Mouse (Mus musculus): ENCODE data around the gene Fyco1. TPM values are rescaled to one million over a fixed set of nuclear protein-coding genes. Genes with fewer than 3 reads are reported as not detected.
"Not testable (repeated sequence)": the region's sequence is repeated elsewhere in the genome, so short reads cannot be mapped to it uniquely, and the experiment has no call there.

The Fyco1 gene
- polyA plus RNA-seq, 1 experiment: 0.07 TPM

DNA sequence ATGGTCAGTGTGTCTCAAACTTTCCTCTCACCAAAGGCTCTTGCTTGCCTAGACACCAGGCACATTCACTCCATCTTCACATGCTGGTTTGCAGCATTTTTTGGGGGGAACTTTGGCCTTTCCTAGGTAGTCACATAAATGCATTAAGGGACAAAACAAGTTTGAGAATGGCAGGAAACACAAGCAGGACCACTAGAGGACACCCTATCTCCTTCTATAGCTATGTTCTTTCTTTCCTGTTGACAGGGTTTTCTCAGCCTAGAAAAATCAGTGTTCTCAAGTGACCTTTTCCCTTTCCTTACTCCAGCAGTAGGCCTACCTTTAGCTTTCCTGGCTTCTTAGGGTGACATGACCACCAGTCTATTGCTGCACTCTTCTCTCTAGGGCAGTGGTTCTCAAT, 48.8 kb downstream of the Fyco1 start:
- Histone ChIP-seq H3K36me3 (ENCODE audit: control insufficient read depth) (peaks cover 45% of the 10 kb centered on the region), H3K27me3 (ENCODE audit: control insufficient read depth) (no peaks in the 10 kb centered on the region), H3K4me3 (replicated peaks) (no peak overlapping the region), H3K4me1 (ENCODE audit: control insufficient read depth) (no peaks in the 10 kb centered on the region), H3K9me3 (ENCODE audit: control insufficient read depth, low read length) (no peaks in the 10 kb centered on the region)
- TF ChIP-seq GATA1 (IDR thresholded peaks at IDR 0.05; ENCODE audit: low read length): no peak
- no peak for TF ChIP-seq TAL1 (IDR thresholded peaks at IDR 0.05; ENCODE audit: low read length)

DNA sequence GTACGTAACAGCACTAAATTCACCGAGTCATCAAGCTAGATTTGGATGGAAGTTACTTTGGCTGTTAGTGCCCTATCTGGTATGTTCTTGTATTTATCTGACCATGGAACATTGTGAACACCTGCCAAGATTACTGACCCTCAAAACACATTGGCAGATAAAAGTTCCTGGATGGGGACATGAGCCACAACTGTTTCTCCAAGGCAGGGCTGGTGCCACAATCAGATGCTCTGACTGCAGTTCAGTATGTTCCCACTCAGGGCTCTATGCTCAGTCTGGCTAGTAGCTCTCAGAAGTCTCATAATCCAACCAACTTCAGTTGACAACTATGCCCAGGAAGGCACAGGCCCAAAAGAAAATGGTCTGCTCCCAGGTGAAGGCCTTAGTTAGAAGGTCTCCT, 49.3 kb downstream of the Fyco1 start:
- no peaks in the 10 kb centered on the region for H3K27me3 ChIP-seq (ENCODE audit: control insufficient read depth)
- TF ChIP-seq TAL1 (IDR thresholded peaks at IDR 0.05; ENCODE audit: low read length) (no peak), GATA1 (IDR thresholded peaks at IDR 0.05; ENCODE audit: low read length) (no peak)
- H3K9me3 ChIP-seq (ENCODE audit: control insufficient read depth, low read length): no peaks in the 10 kb centered on the region
- H3K36me3 ChIP-seq (ENCODE audit: control insufficient read depth): peaks cover 47% of the 10 kb centered on the region
- H3K4me1 ChIP-seq (ENCODE audit: control insufficient read depth): no peaks in the 10 kb centered on the region
- H3K4me3 ChIP-seq (replicated peaks): no peak overlapping the region

DNA sequence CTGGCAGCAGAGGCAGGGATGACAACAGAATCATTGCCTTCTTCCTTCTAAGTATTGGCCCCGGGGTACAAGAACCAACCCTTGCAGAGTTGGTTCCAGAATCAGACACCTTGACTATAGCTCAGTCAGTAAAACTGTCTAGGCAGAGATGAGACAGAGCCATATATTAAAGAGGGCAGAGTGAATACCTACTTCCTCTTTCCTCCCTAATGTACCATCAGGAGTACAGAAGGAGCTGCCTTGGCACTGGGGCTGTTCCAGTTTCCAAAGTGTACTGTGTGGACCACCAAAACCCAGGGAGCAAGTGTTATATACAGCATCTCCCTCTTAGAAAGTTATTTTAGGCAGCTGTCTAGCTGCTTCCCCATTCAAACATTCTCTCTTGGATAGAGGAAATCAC, 50.2 kb downstream of the Fyco1 start:
- no peak overlapping the region for H3K4me3 ChIP-seq (replicated peaks)
- no peaks in the 10 kb centered on the region for H3K27me3 ChIP-seq (ENCODE audit: control insufficient read depth)
- no peak for TF ChIP-seq GATA1 (IDR thresholded peaks at IDR 0.05; ENCODE audit: low read length)
- no peak for TF ChIP-seq TAL1 (IDR thresholded peaks at IDR 0.05; ENCODE audit: low read length)
- H3K36me3 ChIP-seq (ENCODE audit: control insufficient read depth): peaks cover 56% of the 10 kb centered on the region
- no peaks in the 10 kb centered on the region for H3K9me3 ChIP-seq (ENCODE audit: control insufficient read depth, low read length)
- H3K4me1 ChIP-seq (ENCODE audit: control insufficient read depth): no peaks in the 10 kb centered on the region

DNA sequence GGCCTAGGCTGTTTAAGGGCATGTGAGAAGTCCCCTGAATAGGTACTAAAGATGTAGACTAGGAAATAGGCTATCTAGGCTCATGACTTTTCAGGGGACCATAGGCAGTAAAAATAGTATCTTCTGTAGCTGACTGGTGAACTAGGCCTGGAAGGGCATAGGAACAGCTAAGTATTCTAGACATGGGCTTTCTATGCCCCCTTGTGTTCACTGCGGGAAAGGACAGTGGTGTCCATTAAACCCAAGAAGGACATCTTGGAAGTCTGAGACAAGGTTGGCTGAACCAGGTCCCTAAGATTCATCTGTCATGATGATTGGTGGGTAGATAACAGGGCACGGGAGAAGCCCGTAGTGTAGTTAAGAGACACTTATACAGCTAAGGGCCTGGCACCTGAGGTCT, 55.5 kb downstream of the Fyco1 start:
- no peaks in the 10 kb centered on the region for H3K9me3 ChIP-seq (ENCODE audit: control insufficient read depth, low read length)
- TF ChIP-seq GATA1 (IDR thresholded peaks at IDR 0.05; ENCODE audit: low read length): no peak
- TF ChIP-seq TAL1 (IDR thresholded peaks at IDR 0.05; ENCODE audit: low read length): no peak
- no peaks in the 10 kb centered on the region for H3K4me1 ChIP-seq (ENCODE audit: control insufficient read depth)
- H3K27me3 ChIP-seq (ENCODE audit: control insufficient read depth): no peaks in the 10 kb centered on the region
- H3K36me3 ChIP-seq (ENCODE audit: control insufficient read depth): peaks cover 79% of the 10 kb centered on the region
- H3K4me3 ChIP-seq (replicated peaks): no peak overlapping the region

DNA sequence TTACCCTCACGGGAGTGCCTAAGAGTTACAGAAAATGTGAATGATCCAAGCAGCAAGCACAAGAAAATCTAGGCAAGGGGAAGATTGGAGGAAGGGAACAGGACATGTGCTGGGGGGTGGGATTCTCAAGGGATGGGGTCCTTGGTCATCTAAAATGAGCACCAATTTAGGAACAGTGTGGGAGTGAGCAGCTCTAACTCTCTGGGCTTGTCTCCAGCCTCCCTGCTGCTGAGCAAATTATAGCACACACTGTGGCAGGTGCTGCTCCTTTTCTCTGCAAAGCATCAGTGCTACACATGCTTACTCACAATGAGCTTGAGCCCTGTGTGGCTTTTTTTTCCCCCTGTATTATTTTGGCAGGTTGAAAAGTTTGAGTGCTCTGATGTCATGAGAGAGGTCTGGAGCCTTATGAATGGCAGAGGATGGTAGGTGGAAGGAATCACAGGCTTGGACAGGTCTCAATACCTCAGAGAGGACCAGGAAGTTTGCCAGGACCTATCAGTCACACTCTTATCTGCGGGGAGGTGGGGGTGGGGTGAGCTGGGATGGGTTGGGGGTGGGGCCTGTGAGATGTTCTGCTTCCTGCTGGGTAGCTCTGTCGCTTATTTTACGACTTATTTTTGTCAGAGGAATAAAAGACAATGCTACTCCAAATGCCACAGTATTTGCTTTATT, 62.7 kb downstream of the Fyco1 start:
- Histone ChIP-seq H3K4me3 (replicated peaks) (no peak overlapping the region), H3K4me1 (ENCODE audit: control insufficient read depth) (no peaks in the 10 kb centered on the region), H3K36me3 (ENCODE audit: control insufficient read depth) (peaks cover 49% of the 10 kb centered on the region), H3K9me3 (ENCODE audit: control insufficient read depth, low read length) (peaks cover 5% of the 10 kb centered on the region), H3K27me3 (ENCODE audit: control insufficient read depth) (no peaks in the 10 kb centered on the region)
- no peak for TF ChIP-seq GATA1 (IDR thresholded peaks at IDR 0.05; ENCODE audit: low read length)
- no peak for TF ChIP-seq TAL1 (IDR thresholded peaks at IDR 0.05; ENCODE audit: low read length)

DNA sequence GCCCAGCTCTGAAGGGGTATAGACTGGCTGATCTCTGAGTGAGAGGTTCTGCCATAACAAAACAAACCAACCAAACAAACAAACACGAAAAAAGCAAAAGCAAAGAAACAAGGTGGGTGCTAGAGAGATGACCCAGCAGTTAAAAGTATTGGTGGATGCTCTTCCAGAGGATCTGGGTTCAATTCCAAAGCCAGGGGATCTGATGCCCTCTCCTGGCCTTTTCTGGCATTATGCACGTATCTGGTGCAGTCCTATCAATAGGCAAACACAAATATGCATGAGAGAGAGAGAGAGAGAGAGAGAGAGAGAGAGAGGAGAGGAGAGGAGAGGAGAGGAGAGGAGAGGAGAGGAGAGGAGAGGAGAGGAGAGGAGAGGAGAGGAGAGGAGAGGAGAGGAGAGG, 78.4 kb downstream of the Fyco1 start:
- H3K27me3 ChIP-seq (ENCODE audit: control insufficient read depth); H3K4me1 ChIP-seq (ENCODE audit: control insufficient read depth); H3K36me3 ChIP-seq (ENCODE audit: control insufficient read depth); H3K4me3 ChIP-seq (replicated peaks); H3K9me3 ChIP-seq (ENCODE audit: control insufficient read depth, low read length): not testable (repeated sequence)

DNA sequence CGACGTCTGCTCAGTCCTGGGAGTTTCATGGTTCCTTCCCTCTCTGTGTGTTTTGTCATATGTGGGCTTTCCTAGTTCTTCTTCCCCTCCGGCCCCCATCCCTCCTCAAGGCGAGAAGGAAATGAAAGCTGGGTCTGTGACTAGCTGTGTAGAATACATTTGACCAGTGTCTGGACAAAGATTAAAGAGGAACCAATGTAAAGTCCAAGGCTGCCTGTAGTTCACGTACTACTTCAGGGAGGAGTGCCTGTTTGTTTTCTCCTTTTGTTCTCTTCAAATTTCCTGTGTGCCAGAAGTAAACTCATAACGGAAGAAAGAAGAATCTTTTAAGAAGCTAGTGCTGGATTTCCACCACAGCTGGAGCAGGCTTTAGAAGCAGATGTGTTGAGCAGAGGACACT, 82.2 kb downstream of the Fyco1 start:
- Histone ChIP-seq H3K4me1 (ENCODE audit: control insufficient read depth) (no peaks in the 10 kb centered on the region), H3K4me3 (replicated peaks) (no peak overlapping the region), H3K27me3 (ENCODE audit: control insufficient read depth) (no peaks in the 10 kb centered on the region), H3K36me3 (ENCODE audit: control insufficient read depth) (no peaks in the 10 kb centered on the region), H3K9me3 (ENCODE audit: control insufficient read depth, low read length) (no peaks in the 10 kb centered on the region)
- TF ChIP-seq TAL1 (IDR thresholded peaks at IDR 0.05; ENCODE audit: low read length) (no peak), GATA1 (IDR thresholded peaks at IDR 0.05; ENCODE audit: low read length) (no peak)

DNA sequence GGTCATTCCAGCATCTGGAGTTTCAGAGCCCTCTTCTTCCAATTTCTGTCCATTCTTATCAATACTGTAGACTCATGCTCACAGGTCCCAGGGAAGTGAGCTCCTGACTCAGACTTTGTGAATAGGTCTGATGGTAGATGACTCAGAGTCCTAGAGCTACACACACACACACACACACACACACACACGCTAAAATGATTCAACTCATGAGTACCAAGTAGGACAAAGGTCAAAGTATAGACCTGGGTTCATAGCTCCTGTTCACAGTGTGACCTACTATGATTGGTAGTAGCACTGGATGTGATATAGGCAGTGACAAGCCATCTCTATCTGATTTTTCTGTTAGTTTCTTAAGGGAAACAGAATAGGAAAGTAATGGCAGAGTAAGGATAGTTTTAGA, 83.3 kb downstream of the Fyco1 start:
- TF ChIP-seq GATA1 (IDR thresholded peaks at IDR 0.05; ENCODE audit: low read length) (no peak), TAL1 (IDR thresholded peaks at IDR 0.05; ENCODE audit: low read length) (no peak)
- Histone ChIP-seq H3K27me3 (ENCODE audit: control insufficient read depth) (no peaks in the 10 kb centered on the region), H3K4me1 (ENCODE audit: control insufficient read depth) (no peaks in the 10 kb centered on the region), H3K36me3 (ENCODE audit: control insufficient read depth) (no peaks in the 10 kb centered on the region), H3K4me3 (replicated peaks) (no peak overlapping the region), H3K9me3 (ENCODE audit: control insufficient read depth, low read length) (no peaks in the 10 kb centered on the region)

DNA sequence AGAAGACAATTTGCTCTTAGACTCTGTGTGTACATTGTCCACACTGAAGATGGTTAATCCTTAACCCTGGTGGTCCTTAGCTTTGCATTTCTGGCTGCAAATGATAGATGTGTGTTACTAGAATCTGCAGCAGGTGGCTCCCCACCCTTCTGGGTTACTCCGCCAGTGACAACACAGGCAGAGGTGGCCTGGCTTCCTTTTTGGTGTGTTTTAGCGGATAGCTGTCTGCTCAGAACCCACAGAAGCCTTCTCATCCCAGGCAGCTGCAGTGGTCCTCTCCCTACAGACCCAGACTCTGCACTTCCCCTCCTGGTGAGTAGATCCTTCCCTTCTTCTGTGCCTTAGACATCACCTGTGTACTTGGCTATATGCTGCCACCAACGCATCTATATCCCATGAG, 84.7 kb downstream of the Fyco1 start:
- H3K4me1 ChIP-seq (ENCODE audit: control insufficient read depth): no peaks in the 10 kb centered on the region
- H3K4me3 ChIP-seq (replicated peaks): no peak overlapping the region
- no peaks in the 10 kb centered on the region for H3K27me3 ChIP-seq (ENCODE audit: control insufficient read depth)
- H3K9me3 ChIP-seq (ENCODE audit: control insufficient read depth, low read length): no peaks in the 10 kb centered on the region
- no peak for TF ChIP-seq TAL1 (IDR thresholded peaks at IDR 0.05; ENCODE audit: low read length)
- no peak for TF ChIP-seq GATA1 (IDR thresholded peaks at IDR 0.05; ENCODE audit: low read length)
- H3K36me3 ChIP-seq (ENCODE audit: control insufficient read depth): no peaks in the 10 kb centered on the region

DNA sequence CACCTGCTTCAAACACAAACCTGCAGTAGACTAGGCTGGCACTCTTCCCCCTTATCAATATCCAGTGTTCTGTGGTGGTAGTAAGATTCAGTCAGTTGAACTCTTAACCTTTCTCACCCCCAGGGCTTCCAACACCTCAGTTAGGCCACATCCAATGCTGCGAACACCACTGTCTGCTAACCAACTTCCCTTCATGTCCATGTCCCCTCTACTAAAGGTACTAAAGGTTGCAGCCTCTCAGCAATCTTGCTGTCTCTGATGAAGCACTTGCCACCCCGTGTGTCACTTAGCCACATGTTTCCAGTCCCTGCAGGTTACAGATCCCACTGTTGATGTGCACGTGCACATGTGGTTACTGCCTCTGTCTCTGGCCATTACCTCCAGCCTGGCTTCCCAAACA, 87.9 kb downstream of the Fyco1 start:
- no peak for TF ChIP-seq GATA1 (IDR thresholded peaks at IDR 0.05; ENCODE audit: low read length)
- TF ChIP-seq TAL1 (IDR thresholded peaks at IDR 0.05; ENCODE audit: low read length): no peak
- no peak overlapping the region for H3K4me3 ChIP-seq (replicated peaks)

More for the DNA sequence above, 87.9 kb downstream of the Fyco1 start:
- no peaks in the 10 kb centered on the region for H3K4me1 ChIP-seq (ENCODE audit: control insufficient read depth)
- H3K36me3 ChIP-seq (ENCODE audit: control insufficient read depth): no peaks in the 10 kb centered on the region
- no peaks in the 10 kb centered on the region for H3K27me3 ChIP-seq (ENCODE audit: control insufficient read depth)
- H3K9me3 ChIP-seq (ENCODE audit: control insufficient read depth, low read length): no peaks in the 10 kb centered on the region
